Mouse (Mus musculus) heart, postnatal 10 days (tissue): Measurements from ENCODE around the gene Tapbpl. TPM values are rescaled to one million over a fixed set of nuclear protein-coding genes. Genes with fewer than 3 reads are reported as not detected.

Experiments used
- DNase-seq, 2 experiments: peaks; one replicate each; pipeline ENCODE4 v3.0.0; 2021
- intact Hi-C: fragments of 180-260 bp; cut with DNase I; formaldehyde crosslinking; loops from one replicate; pipeline ENCODE4 v1.15.1; 2025
- microRNA-seq, 2 experiments: library from miRNA; unstranded; fragments of <30 nt; microRNA quantifications; one replicate each; pipeline ENCODE4 v1.2.0; 2022
- total RNA-seq, 2 experiments: library from RNA; stranded (reverse); gene quantifications; 2 replicates each; pipeline ENCODE4 v1.2.3; 2021

The Tapbpl gene
- total RNA-seq, 2 experiments from 2014 or later: 2.8 to 4.4 TPM

DNA sequence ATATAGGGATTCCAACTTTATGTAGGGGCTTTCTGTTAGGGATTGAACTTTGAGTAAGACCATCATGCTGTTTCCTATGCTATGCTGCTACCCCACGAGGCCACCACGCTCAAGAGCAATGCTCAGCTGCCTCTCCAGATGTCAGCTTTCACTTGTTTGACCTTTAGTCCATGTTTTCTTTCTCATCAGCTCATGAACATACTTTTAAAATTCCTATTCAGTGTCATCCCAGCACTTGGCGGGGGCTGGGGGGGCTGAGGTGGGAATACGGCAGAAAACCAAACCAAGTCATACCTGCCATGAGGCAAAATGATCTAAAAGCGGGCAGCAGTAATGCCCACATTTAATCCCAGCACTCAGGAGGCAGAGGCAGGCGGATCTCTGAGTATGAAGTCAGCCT lies 18.5 kb downstream of the Tapbpl start:
- intact Hi-C loops: loop anchor here (2.0 kb wide), 1 partner anchor 16 kb away; no protein-coding TSS in a partner anchor

DNA sequence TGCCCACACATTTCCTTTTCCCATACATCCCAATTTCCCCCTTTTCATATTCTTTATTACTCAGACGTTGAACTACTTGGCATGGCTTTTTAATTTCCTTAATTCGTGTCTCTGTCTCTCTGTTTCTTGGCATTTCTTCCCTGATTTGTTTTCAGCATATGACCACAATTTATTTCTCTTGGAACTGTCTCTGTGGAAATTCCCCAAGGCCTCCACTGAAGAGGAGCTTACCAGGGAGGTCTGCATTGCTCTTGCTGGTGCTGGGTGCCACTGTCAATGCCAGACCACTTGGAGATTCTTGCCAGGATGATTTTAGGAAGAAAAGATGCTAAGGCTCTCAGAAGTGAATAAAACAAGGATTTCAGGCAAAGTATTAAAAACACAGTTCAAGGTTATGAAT lies 19.0 kb downstream of the Tapbpl start:
- no peak for DNase-seq
- intact Hi-C loops: loop anchor here (2.0 kb wide), 1 partner anchor 16 kb away; no protein-coding TSS in a partner anchor

More for the DNA sequence above, 18.5 kb downstream of the Tapbpl start:
- DNase-seq: no peak

DNA sequence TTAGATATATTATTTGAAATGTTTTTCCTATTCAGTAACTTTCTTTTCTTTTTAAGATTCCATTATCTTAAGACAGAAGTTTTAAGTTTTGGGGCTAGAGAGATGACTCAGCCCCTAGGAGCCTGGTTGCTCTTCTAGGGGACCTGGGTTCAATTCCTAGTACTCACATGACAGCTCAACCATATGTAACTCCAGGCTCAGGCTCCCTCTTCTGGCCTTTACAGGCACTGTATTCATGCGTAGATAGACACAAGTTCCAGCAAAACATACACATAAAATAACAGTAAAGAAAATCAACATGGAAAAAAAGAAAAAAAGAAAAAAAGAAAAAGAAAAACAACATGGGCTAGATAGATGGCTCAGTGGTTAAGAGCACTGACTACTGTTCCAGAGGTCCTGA lies 21.2 kb downstream of the Tapbpl start:
- DNase-seq: no peak
- intact Hi-C loops: no loop called here

DNA sequence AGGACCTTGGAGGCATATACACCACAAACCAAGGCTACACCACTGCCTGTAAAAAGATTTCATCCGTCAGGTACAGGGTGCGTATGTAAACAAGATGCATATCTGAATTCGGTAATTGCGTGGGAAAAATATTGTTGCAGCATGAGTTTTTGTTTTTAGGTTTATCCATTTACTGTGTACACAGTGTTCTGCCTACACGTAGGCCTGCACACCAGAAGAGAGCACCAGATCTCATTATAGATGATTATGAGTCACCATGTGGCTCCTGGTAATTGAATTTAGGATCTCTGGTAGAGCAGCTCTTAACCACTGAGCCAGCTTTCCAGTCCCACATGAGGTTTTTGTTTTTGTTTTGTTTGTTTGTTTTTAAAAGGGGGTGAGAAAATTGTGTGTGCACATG lies 34.5 kb downstream of the Tapbpl start:
- DNase-seq: no peak
- intact Hi-C loops: loop anchor here (2.0 kb wide), 1 partner anchor 16 kb away; no protein-coding TSS in a partner anchor

DNA sequence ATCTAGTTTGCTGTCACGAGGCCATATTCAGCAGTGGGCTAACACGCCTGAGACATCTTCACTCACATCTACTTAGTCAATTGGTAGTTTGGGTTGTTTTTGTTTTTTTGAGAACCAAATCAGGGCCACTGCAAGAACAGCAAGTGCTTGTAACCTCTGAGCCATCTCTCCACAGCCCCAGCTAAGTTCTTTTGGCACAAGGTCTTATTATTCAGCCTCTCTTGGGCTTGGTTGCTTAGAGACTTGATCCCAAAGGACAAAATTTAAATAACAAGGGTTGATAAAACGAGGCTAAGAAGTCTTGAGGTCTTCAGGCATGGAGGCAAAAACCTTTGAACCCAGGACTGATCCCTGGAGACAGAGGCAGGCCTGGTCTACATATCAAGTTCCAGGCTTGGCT lies 35.4 kb downstream of the Tapbpl start:
- intact Hi-C loops: loop anchor here (2.0 kb wide), 1 partner anchor 16 kb away; no protein-coding TSS in a partner anchor
- no peak for DNase-seq

DNA sequence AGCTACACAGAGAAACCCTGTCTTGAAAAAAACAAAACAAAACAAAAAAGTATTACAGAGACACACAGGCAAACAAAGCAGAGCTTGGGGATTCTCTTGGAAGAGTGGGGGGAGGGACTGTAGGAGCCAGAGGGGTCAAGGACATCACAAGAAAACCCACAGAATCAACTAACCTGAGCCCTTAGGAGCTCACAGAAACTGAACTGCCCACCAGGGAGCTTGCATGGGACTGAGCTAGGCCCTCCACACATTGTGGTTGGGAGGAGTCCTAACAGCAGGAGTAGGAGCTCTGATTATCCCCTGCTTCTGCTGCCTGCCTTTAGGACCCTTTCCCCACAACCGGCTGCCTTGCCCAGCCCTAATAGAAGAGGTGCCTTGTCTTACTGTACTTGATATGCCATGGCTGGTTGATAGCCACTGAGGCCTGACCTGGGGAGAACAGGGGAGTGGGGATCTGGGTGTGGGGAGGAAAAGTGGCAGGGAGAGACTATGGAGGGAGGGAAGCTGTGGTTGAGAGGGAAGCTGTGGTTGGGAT lies 36.1 kb downstream of the Tapbpl start:
- intact Hi-C loops: loop anchor here (2.0 kb wide), 1 partner anchor 17 kb away; no protein-coding TSS in a partner anchor

DNA sequence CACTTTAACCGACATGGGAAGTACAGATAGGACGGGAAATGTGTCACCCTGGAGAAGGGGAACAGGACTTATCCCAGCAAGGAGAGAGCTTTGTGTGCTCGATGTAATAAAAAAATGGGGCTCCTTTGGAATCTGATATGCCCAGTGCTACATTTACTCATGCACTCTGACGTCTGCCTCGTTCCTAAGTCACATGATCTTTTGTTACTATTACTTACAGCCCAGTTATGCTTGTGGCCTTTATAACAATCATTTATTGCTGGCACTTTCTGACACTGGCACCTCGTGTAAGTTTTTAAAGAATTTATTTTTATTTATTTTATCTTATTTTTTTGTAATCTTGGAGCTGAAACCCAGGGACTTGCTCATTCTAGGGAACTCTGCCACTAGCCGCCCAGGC lies 38.3 kb downstream of the Tapbpl start:
- no peak for DNase-seq
- intact Hi-C loops: loop anchor here (5.0 kb wide), 1 partner anchor 96 kb away; the partner anchor contains the start of gene Chd4

More for the DNA sequence above, 36.1 kb downstream of the Tapbpl start:
- no peak for DNase-seq

DNA sequence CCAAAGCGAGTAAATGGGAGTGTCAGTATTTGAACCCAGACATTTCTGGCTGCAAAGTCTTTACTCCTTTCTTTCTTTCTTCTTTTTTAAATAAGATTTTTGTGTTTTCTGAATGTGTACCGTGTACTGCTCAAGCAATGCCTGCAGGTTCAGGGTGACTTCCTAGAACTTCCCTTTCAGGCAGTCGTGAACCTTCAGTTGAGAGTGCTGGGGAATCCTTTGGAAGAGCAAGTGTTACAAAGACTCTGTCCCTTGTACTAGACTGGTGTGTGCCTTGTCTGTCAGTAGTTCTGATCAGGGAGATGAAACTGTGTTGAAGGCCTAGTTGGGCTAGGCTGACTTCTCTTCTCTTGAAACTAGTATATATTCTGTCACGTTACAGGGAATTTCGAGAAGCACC lies 38.8 kb downstream of the Tapbpl start:
- intact Hi-C loops: loop anchor here (5.0 kb wide), 1 partner anchor 96 kb away; the partner anchor contains the start of gene Chd4
- peak in 1 of 2 experiments; percentile 15 for DNase-seq

DNA sequence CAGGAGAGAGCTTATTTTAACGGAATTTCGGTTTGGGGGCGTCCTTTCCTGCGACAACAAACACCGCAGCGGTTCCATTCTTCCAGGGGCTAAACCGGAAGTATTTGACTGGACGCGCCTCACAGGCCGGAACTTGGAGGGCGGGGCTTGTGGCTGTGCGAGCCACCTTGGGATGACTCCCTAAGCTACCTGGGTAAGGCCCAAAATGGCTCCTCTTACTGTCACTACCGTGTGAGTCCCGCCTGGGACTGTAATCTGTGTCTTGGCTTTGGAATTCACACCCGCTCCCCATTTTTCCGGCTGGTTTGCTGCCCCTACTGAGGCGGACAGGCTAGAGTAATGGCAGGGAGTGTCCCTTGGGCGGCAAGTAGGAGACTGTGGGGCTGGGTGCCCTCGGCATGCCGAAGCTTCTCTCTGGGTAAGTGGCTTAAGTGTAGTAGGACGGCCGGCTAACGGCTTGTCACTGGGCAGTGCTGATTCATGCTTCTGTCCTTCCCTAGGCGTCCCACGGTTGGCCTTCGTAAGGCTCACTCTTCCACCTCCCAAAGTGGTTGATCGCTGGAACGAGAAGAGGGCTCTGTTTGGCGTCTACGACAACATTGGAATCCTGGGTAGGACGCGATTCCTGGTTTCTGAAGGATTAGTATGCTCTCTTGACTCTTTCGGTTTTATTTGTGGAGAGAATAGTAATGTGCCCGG lies 39.5 kb downstream of the Tapbpl start:
- peak; percentile 95 for DNase-seq
- intact Hi-C loops: loop anchor here (5.0 kb wide), 1 partner anchor 95 kb away; the partner anchor contains the start of gene Chd4

DNA sequence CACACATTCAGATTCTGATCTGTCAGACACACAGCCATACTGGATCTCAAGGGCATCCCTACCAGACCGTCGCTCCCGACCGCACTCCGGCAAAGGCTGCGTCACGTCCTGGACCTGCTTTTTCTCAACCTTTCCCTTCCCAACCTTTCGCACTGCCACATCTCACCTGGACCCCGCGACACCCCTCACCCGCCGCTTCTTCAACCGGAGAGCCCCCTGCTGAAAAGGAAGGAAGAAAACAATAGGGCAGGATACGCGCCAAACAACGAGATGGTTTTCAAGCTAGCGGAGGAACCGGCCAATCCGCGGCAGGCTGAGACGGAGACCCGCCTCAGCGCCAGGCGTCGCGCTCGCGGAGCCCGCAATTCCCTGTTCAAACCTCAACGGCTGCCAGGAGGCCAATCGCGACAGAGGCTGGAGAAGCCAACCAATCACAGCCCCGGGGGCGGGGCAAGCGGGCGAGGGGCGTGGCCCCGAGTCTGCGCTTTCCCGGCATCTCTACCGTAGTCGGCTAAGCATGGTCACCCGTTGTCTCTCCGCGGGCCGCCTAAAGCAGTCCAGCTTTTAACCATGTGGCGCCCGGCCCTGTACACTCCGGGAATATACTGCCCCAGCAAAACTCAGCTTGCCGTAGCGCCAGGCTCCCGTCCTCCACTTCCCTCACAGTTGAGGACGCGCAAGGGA lies 40.2 kb downstream of the Tapbpl start, which contains the start of the genes Ncapd2 and Mrpl51:
Gene Ncapd2, minus strand, starts transcription at position 370 of the 684 bp plus-strand sequence.
Gene Mrpl51, plus strand, starts transcription at position 470 of the 684 bp plus-strand sequence.
- intact Hi-C loops: loop anchor here (2.0 to 5.0 kb wide), 2 partner anchors 21 to 94 kb away; partner anchors contain the start of gene Chd4
- peak; percentile 98 for DNase-seq

DNA sequence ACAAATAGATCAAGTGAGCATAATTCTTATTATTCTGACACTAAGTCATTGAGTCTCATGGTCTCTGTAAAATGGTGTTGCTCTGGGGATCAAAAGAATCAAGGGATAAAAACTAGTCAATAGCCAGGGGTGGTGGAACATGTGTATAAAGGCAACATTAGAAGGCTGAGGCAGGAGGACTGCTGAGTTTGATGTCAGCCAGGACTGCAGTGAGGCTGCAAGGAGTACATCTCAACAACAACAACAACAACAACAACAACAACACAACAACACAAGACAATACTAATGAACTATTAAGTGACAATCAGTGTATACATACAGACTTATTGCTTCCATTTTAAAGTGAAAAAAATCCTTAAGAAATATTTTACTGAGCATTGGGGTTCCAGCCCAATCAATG lies 40.8 kb downstream of the Tapbpl start:
- intact Hi-C loops: loop anchor here (2.0 to 5.0 kb wide), 2 partner anchors 20 to 94 kb away; partner anchors contain the start of gene Chd4
- DNase-seq: no peak

DNA sequence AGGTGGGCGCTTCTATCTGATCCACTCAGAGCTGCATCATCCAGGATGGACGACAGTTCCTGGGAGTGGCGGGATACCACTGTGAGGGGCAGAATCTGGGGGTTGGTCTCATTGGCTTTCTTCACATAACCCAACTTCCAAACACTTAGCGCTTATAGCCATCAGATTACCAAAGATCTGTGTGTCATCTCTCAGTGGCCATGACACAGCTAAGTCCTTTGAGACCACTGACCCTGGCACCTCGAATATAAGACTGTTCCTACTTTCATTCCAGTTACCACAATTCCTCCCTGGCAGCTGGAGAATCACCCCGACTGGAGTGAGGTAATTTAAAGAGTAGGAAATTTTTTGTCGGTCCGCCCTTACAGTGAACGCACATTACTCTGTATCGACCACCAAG lies 45.5 kb downstream of the Tapbpl start:
- intact Hi-C loops: loop anchor here (5.0 kb wide), 1 partner anchor 74 kb away; no protein-coding TSS in a partner anchor
- no peak for DNase-seq

DNA sequence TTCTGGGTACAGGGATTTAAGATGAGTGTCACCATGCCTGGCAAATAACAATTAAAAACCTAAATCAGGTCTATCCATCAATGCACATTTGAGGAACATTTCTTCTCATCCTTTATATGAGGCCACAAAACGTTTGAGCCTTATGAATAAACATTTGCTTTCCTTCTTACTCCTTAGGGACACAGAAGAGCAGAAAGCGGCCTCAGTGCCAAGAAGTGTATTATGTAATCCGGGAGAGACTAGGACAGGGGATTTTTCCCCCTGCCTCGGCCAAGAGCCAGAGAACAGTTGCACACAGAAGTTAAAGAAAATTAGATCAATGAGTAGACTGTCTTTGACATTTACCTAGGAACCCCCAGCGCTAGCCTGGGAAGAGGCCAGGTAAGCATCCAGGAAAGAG lies 49.5 kb downstream of the Tapbpl start:
- intact Hi-C loops: no loop called here
- DNase-seq: peak in 1 of 2 experiments; percentile 19

DNA sequence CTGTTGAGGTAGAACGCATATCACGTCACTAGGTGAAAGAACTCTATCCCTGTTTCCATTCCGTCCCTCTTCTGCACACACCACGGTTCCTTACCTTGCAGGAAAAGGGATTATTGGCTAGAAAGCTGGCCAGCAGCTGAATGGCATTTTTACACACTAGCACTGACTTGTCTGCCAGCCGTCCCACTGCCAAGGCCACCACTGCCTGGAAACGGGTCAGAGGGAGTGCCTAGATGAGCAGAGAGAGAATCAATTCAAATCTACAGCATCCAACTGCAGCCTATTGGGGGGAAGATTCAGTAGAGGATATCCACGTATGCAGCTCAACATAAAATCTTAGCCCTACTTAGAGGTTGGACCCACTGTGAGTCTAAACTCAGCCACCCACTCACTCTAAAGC lies 52.1 kb downstream of the Tapbpl start:
- intact Hi-C loops: no loop called here
- DNase-seq: no peak

DNA sequence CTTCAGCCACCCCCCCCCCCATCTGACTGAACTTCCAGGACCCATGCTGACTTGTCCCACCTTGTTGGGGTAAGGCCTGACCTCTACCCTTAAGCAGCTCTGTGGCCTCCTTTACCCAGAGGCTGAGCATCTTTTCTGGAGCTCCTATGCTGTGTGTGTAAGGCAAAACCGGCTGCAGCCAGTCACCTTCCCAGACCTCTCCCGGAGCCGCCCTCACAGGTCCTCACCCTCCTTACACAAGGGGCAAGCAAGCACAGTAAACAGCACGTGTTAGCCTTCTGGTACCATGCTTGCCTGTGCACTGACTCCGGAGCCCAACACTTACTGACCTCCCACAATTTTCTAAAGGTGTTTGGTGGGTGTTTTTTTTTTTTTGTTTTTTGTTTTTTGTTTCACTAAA lies 56.2 kb downstream of the Tapbpl start:
- no peak for DNase-seq
- intact Hi-C loops: no loop called here

Small RNA genes lying within 50 kb of the gene (microRNA-seq; reads per million reads assigned to microRNA genes)
- 1.4 to 1.7 reads per million in 2 experiments for gene Mir3098
- 0 reads per million in 2 experiments for gene Mir8113

Other genes starting within 250 kb of the Tapbpl start
- 1 to 10 TPM; 1.7 to 2.0 TPM for gene Pianp, start 235.2 kb downstream of the Tapbpl start, total RNA-seq
- 10 to 100 TPM; 27.7 to 29.3 TPM for gene Zfp384, start 222.7 kb downstream of the Tapbpl start, total RNA-seq
- 10 to 100 TPM; 41.8 to 47.3 TPM for gene Ing4, start 192.1 kb downstream of the Tapbpl start, total RNA-seq
- gene Acrbp, start 182.2 kb downstream of the Tapbpl start, total RNA-seq: 1 to 10 TPM; 2.1 to 2.8 TPM
- gene Lpar5, start 163.9 kb downstream of the Tapbpl start, total RNA-seq: under 1 TPM; 0.37 to 0.53 TPM
- gene Chd4, start 135.9 kb downstream of the Tapbpl start, total RNA-seq: 100 to 1,000 TPM; 170 to 183 TPM
- 10 to 100 TPM; 23.7 to 25.3 TPM for gene Nop2, start 100.0 kb downstream of the Tapbpl start, total RNA-seq
- gene Iffo1, start 86.6 kb downstream of the Tapbpl start, total RNA-seq: 10 to 100 TPM; 13.0 to 17.8 TPM
- 1,000 to 10,000 TPM; 3,414 to 3,559 TPM for gene Gapdh, start 65.4 kb downstream of the Tapbpl start, total RNA-seq
- 10 to 100 TPM; 42.3 to 51.8 TPM for gene Ncapd2, start 40.2 kb downstream of the Tapbpl start, total RNA-seq
- 100 to 1,000 TPM; 272 to 283 TPM for gene Mrpl51, start 40.1 kb downstream of the Tapbpl start, total RNA-seq
- 1 to 10 TPM; 8.1 to 9.1 TPM for gene Vamp1, start 16.3 kb downstream of the Tapbpl start, total RNA-seq
- under 1 TPM; 0.37 to 0.55 TPM for gene Cd27, start 5.2 kb upstream of the Tapbpl start, total RNA-seq
- not detected for gene Tuba3a, start 54.2 kb upstream of the Tapbpl start, total RNA-seq
- gene Ltbr, start 82.0 kb upstream of the Tapbpl start, total RNA-seq: 10 to 100 TPM; 42.8 to 49.4 TPM
- under 1 TPM; 0.97 to 0.98 TPM for gene Scnn1a, start 88.8 kb upstream of the Tapbpl start, total RNA-seq
- gene Tnfrsf1a, start 117.5 kb upstream of the Tapbpl start, total RNA-seq: 10 to 100 TPM; 73.7 to 77.8 TPM
- gene Plekhg6, start 148.9 kb upstream of the Tapbpl start, total RNA-seq: not detected